Mouse (Mus musculus) small intestine, adult 2 months (tissue): ENCODE results near the gene Sirt4.

Source experiments
- CTCF ChIP-seq: fragments of 200-500 bp; IDR thresholded peaks from 2 replicates; pipeline ENCODE4 v1.5.1; 2012; ENCODE audit warnings: low read depth, mild to moderate bottlenecking, control low read depth, inconsistent platforms, low read length, moderate library complexity, mixed read lengths; ENCODE audit not compliant: insufficient replicate concordance, insufficient read length; ENCODE audit errors: extremely low read depth
- POLR2A ChIP-seq: fragments of 200-500 bp; IDR thresholded peaks from 2 replicates; pipeline ENCODE4 v1.6.1; 2012; ENCODE audit warnings: low read depth, mild to moderate bottlenecking, control low read depth, inconsistent platforms, low read length, moderate library complexity

- TF ChIP-seq CTCF (peak; percentile 81; the same call in 1 of the 2 replicates), POLR2A (no peak)
These were observed 43.2 kb downstream of the Sirt4 start for GRCm38 (mm10) chr5:115441205-115441849.
